Mouse (Mus musculus) kidney, adult 2 months (tissue): ENCODE measurements around the gene Chrm3. TPM values are rescaled to one million over a fixed set of nuclear protein-coding genes. Genes with fewer than 3 reads are reported as not detected.
A peak's percentile ranks its signal among the peaks of the same experiment; 100 is the strongest.

ENCODE experiments used
- DNase-seq: peaks from one replicate; pipeline ENCODE4 v3.0.0; 2021
- H3K27ac ChIP-seq: fragments of 200-500 bp; 2 replicates; pipeline ENCODE4 v1.5.1; 2012; ENCODE audit warnings: low read depth, low read length, control low read depth, inconsistent platforms; ENCODE audit not compliant: insufficient read depth
- H3K27me3 ChIP-seq: fragments of 200-500 bp; replicated peaks from 2 replicates; pipeline ENCODE4 v1.6.1; 2012; ENCODE audit warnings: mild to moderate bottlenecking, moderate library complexity, low read length, inconsistent platforms; ENCODE audit not compliant: control insufficient read depth, insufficient read depth
- H3K36me3 ChIP-seq: fragments of 200-500 bp; 2 replicates; pipeline ENCODE4 v1.6.1; 2012; ENCODE audit warnings: mild to moderate bottlenecking, moderate library complexity, low read length, inconsistent platforms; ENCODE audit not compliant: control insufficient read depth, insufficient read depth
- H3K4me1 ChIP-seq: fragments of 200-500 bp; 2 replicates; pipeline ENCODE4 v1.6.1; 2011; ENCODE audit warnings: low read length; ENCODE audit not compliant: control insufficient read depth, insufficient read depth
- H3K4me3 ChIP-seq: fragments of 200-500 bp; 2 replicates; pipeline ENCODE4 v1.5.1; 2011; ENCODE audit warnings: mild to moderate bottlenecking, low read depth, low read length, control low read depth; ENCODE audit not compliant: insufficient read depth
- CTCF ChIP-seq: fragments of 200-500 bp; conservative IDR thresholded peaks from 2 replicates; pipeline ENCODE4 v1.5.1; 2011; ENCODE audit warnings: low read depth, mild to moderate bottlenecking, control low read depth, low read length, moderate library complexity, mixed read lengths; ENCODE audit not compliant: insufficient read depth, insufficient read length
- POLR2A ChIP-seq: fragments of 200-500 bp; IDR thresholded peaks from one replicate; pipeline ENCODE4 v1.6.1; 2011; ENCODE audit warnings: low read depth, low read length, control low read depth
- WGBS: fragments of 180-500 bp; shearing (Covaris S2); methylation state at CpG from one replicate; pipeline ENCODE4 v1.1.7; 2018; 5-methylcytosine and 5-hydroxymethylcytosine counted together
- polyA plus RNA-seq: library from polyadenylated mRNA; depleted of rRNA; stranded (reverse); fragments of >200 nt; gene quantifications from 2 replicates; pipeline ENCODE4 v1.2.3, GENCODE M21; 2012

Chrm3 gene
- polyA plus RNA-seq, 1 experiment: 3.1 TPM

GRCm38 (mm10) chr13:10236279-10236678 lies 124.4 kb downstream of the Chrm3 start:
- Histone ChIP-seq H3K4me3 (no peak overlapping the region), H3K36me3 (no peaks in the 10 kb centered on the region), H3K27ac (no peak overlapping the region), H3K4me1 (peaks cover 6% of the 10 kb centered on the region; the same call in 1 of the 2 replicates), H3K27me3 (no peaks in the 10 kb centered on the region)
- WGBS: 94% methylated on average over 4 of the region's 4 CpGs
- no peak for TF ChIP-seq POLR2A
- TF ChIP-seq CTCF: no peak
- no peak for DNase-seq

GRCm38 (mm10) chr13:10235391-10236169 lies 125.1 kb downstream of the Chrm3 start:
- H3K4me3 ChIP-seq: no peak overlapping the region
- TF ChIP-seq POLR2A (no peak), CTCF (no peak)
- peak; percentile 71 for DNase-seq
- 65% methylated on average over 5 of the region's 5 CpGs for WGBS
- H3K36me3 ChIP-seq: no peaks in the 10 kb centered on the region
- H3K27me3 ChIP-seq: no peaks in the 10 kb centered on the region
- H3K4me1 ChIP-seq: peaks cover 6% of the 10 kb centered on the region; the same call in 1 of the 2 replicates
- H3K27ac ChIP-seq: no peak overlapping the region

GRCm38 (mm10) chr13:10220403-10220802 lies 140.2 kb downstream of the Chrm3 start:
- Histone ChIP-seq H3K36me3 (no peaks in the 10 kb centered on the region), H3K4me3 (no peak overlapping the region), H3K4me1 (no peaks in the 10 kb centered on the region), H3K27ac (no peak overlapping the region), H3K27me3 (no peaks in the 10 kb centered on the region)
- 56% methylated on average over 4 of the region's 4 CpGs for WGBS
- DNase-seq: no peak
- TF ChIP-seq CTCF (no peak), POLR2A (no peak)

- no peak for TF ChIP-seq CTCF
- TF ChIP-seq POLR2A: no peak
- Histone ChIP-seq H3K27ac (no peak overlapping the region), H3K36me3 (no peaks in the 10 kb centered on the region), H3K27me3 (no peaks in the 10 kb centered on the region), H3K4me3 (no peak overlapping the region), H3K4me1 (no peaks in the 10 kb centered on the region)
- WGBS: 92% methylated on average over 2 of the region's 2 CpGs
- no peak for DNase-seq
Observed at GRCm38 (mm10) chr13:10212112-10212511, 148.5 kb downstream of the Chrm3 start.

- H3K4me3 ChIP-seq: no peak overlapping the region
- H3K36me3 ChIP-seq: no peaks in the 10 kb centered on the region
- 0 out of 2 replicates have a peak overlapping the region, but pooled peaks have one; percentile 16 for H3K27ac ChIP-seq
- no peaks in the 10 kb centered on the region for H3K27me3 ChIP-seq
- WGBS: 47% methylated on average over 1 of the region's 1 CpGs
- no peaks in the 10 kb centered on the region for H3K4me1 ChIP-seq
- TF ChIP-seq CTCF (no peak), POLR2A (no peak)
- no peak for DNase-seq
Observed at GRCm38 (mm10) chr13:10210522-10211244, 150.0 kb downstream of the Chrm3 start.

- H3K4me1 ChIP-seq: no peaks in the 10 kb centered on the region; the same call in 1 of the 2 replicates
- H3K27me3 ChIP-seq: no peaks in the 10 kb centered on the region
- no peak overlapping the region for H3K4me3 ChIP-seq
- DNase-seq: no peak
- no peaks in the 10 kb centered on the region for H3K36me3 ChIP-seq
- no peak overlapping the region for H3K27ac ChIP-seq
- TF ChIP-seq CTCF (no peak), POLR2A (no peak)
- WGBS: 80% methylated on average over 6 of the region's 6 CpGs
Observed at GRCm38 (mm10) chr13:10199206-10199956, 161.3 kb downstream of the Chrm3 start.
